Mouse (Mus musculus): ENCODE results near the gene Msantd1.
"Not testable (repeated sequence)": the region's sequence is repeated elsewhere in the genome, so short reads cannot be mapped to it uniquely, and the experiment has no call there.

The Msantd1 gene

GRCm38 (mm10) chr5:34907910-34908725, at the start of gene Msantd1:
Msantd1 (plus strand) TSS chr5:34908012.
- DNase-seq (ENCODE audit: low spot score in 2 of 2): no peak

GRCm38 (mm10) chr5:34865367-34865766, 42.4 kb upstream of the Msantd1 start:
- DNase-seq (ENCODE audit: low spot score in 2 of 2): no peak

- DNase-seq (ENCODE audit: low spot score in 2 of 2): not testable (repeated sequence)
These were observed 27.5 kb upstream of the Msantd1 start for GRCm38 (mm10) chr5:34880307-34880706.

GRCm38 (mm10) chr5:34881023-34881422, 26.8 kb upstream of the Msantd1 start:
- no peak for DNase-seq (ENCODE audit: low spot score in 2 of 2)

- DNase-seq (ENCODE audit: low spot score in 2 of 2): no peak
These were observed 22.6 kb upstream of the Msantd1 start for GRCm38 (mm10) chr5:34885250-34885649.

GRCm38 (mm10) chr5:34889252-34889651, 18.6 kb upstream of the Msantd1 start:
- DNase-seq (ENCODE audit: low spot score in 2 of 2): no peak

GRCm38 (mm10) chr5:34896697-34897453, 10.9 kb upstream of the Msantd1 start:
- no peak for DNase-seq (ENCODE audit: low spot score in 2 of 2)

- no peak for DNase-seq (ENCODE audit: low spot score in 2 of 2)
These were observed 7.9 kb upstream of the Msantd1 start for GRCm38 (mm10) chr5:34899787-34900469.

GRCm38 (mm10) chr5:34902371-34902770, 5.4 kb upstream of the Msantd1 start:
- DNase-seq (ENCODE audit: low spot score in 2 of 2): no peak

GRCm38 (mm10) chr5:34902811-34903385, 4.9 kb upstream of the Msantd1 start:
- no peak for DNase-seq (ENCODE audit: low spot score in 2 of 2)

GRCm38 (mm10) chr5:34904412-34904811, 3.4 kb upstream of the Msantd1 start:
- no peak for DNase-seq (ENCODE audit: low spot score in 2 of 2)

GRCm38 (mm10) chr5:34907230-34907629, 582 bp upstream of the Msantd1 start:
- no peak for DNase-seq (ENCODE audit: low spot score in 2 of 2)

GRCm38 (mm10) chr5:34908726-34909633, 1.2 kb downstream of the Msantd1 start:
- no peak for DNase-seq (ENCODE audit: low spot score in 2 of 2)

- DNase-seq (ENCODE audit: low spot score in 2 of 2): no peak
These were observed 2.1 kb downstream of the Msantd1 start for GRCm38 (mm10) chr5:34909634-34910503.

GRCm38 (mm10) chr5:34910504-34910815, 2.6 kb downstream of the Msantd1 start:
- DNase-seq (ENCODE audit: low spot score in 2 of 2): no peak

- DNase-seq (ENCODE audit: low spot score in 2 of 2): peak; percentile 64 to 77
These were observed 8.0 kb downstream of the Msantd1 start for GRCm38 (mm10) chr5:34915801-34916200.

- no peak for DNase-seq (ENCODE audit: low spot score in 2 of 2)
These were observed 9.4 kb downstream of the Msantd1 start for GRCm38 (mm10) chr5:34917234-34917655.

GRCm38 (mm10) chr5:34918785-34919184, 11.0 kb downstream of the Msantd1 start:
- DNase-seq (ENCODE audit: low spot score in 2 of 2): no peak

GRCm38 (mm10) chr5:34922531-34922930, 14.7 kb downstream of the Msantd1 start:
- DNase-seq (ENCODE audit: low spot score in 2 of 2): no peak

- no peak for DNase-seq (ENCODE audit: low spot score in 2 of 2)
These were observed 16.1 kb downstream of the Msantd1 start for GRCm38 (mm10) chr5:34923920-34924319.
